Mouse (Mus musculus) midbrain, embryonic 13.5 days (tissue): ENCODE data around the gene Trp63. TPM values are rescaled to one million over a fixed set of nuclear protein-coding genes. Genes with fewer than 3 reads are reported as not detected.
"Not testable (repeated sequence)": the region's sequence is repeated elsewhere in the genome, so short reads cannot be mapped to it uniquely, and the experiment has no call there.

Experiments
- ATAC-seq: fragments of 200-750 bp; cut with Nextera tagmentation; 2 replicates; pipeline ENCODE4 v1.8.0; 2017; ENCODE audit warnings: mild to moderate bottlenecking, moderate TSS enrichment, moderate library complexity
- H3K27ac ChIP-seq: fragments of 300-500 bp; sonication (generic); 2 replicates; pipeline ENCODE4 v1.5.1; 2015; ENCODE audit warnings: inconsistent platforms, mild to moderate bottlenecking, moderate library complexity
- H3K27me3 ChIP-seq: fragments of 300-500 bp; sonication (generic); 2 replicates; pipeline ENCODE4 v1.6.1; 2015; ENCODE audit warnings: mild to moderate bottlenecking, inconsistent platforms
- H3K36me3 ChIP-seq: fragments of 300-500 bp; sonication (generic); 2 replicates; pipeline ENCODE4 v1.6.1; 2015; ENCODE audit warnings: mild to moderate bottlenecking, inconsistent platforms
- H3K4me1 ChIP-seq: fragments of 300-500 bp; sonication (generic); replicated peaks from 2 replicates; pipeline ENCODE4 v1.6.1; 2015; ENCODE audit warnings: inconsistent platforms
- H3K4me2 ChIP-seq: fragments of 300-500 bp; sonication (generic); replicated peaks from 2 replicates; pipeline ENCODE4 v1.6.1; 2015; ENCODE audit warnings: moderate library complexity, mild to moderate bottlenecking, inconsistent platforms
- H3K4me3 ChIP-seq: fragments of 300-500 bp; sonication (generic); replicated peaks from 2 replicates; pipeline ENCODE4 v1.5.1; 2015; ENCODE audit warnings: mild to moderate bottlenecking, inconsistent platforms
- H3K9ac ChIP-seq: fragments of 300-500 bp; sonication (generic); replicated peaks from 2 replicates; pipeline ENCODE4 v1.6.1; 2015; ENCODE audit warnings: mild to moderate bottlenecking, inconsistent platforms
- H3K9me3 ChIP-seq: fragments of 300-500 bp; sonication (generic); 2 replicates; pipeline ENCODE4 v1.6.1; 2016; ENCODE audit warnings: mild to moderate bottlenecking, inconsistent platforms
- WGBS: fragments of 180-500 bp; shearing (Covaris S2); methylation state at CpG from one replicate; pipeline ENCODE4 v1.1.7; 2015; 5-methylcytosine and 5-hydroxymethylcytosine counted together
- polyA plus RNA-seq: library from polyadenylated mRNA; unstranded; fragments of >200 nt; fragmentation: Nextera tagmentation; extraction: Ambion mirVana; gene quantifications from 2 replicates; pipeline ENCODE4 v1.2.1, GENCODE M21; 2015

Gene Trp63
- 0.10 and 0.12 TPM in 2 replicates for polyA plus RNA-seq

DNA sequence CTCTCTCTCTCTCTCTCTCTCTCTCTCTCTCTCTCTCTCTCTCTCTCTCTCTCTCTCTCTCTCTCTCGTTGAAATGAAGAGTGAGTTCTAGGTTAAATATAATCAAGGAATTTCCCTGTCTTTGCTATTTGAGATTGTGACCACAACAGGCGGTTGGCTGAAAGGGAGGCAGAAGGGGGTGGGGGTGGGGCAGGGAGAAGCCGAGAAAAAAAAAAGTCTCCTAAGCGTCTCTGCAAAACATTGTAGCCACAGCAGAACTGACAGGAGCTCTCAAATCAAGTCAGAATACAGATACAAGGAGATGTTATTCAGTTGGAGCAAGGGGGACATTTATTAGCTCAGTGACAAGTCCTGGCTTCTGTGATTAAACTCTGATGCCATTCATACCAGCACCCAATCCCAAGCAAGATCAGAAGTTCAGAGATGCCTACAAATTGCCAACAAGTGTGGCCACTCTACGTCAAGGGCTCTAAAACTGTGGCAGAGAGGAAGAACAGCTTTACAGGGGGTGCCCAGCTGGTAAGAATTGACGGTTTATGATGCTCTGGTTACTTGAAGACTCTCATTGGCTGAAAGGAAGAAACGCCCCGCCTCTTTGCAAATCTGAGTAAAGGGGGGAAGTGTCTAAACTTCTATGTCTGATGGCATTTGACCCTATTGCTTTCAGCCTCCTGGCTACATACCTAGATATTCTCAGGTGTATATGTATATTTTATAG lies at the start of gene Trp63:
TSS of gene Trp63 (plus strand) at position 233 of the 718 bp plus-strand sequence.
- Histone ChIP-seq H3K4me3 (no peak within 1 kb of the TSS), H3K27ac (no peak within 1 kb of the TSS), H3K9me3 (no peaks in the 10 kb centered on the region), H3K9ac (no peak within 1 kb of the TSS), H3K4me2 (no peak within 1 kb of the TSS), H3K27me3 (no peaks in the 10 kb centered on the region), H3K4me1 (0 out of 2 replicates have a peak, but pooled peaks cover 3% of the 10 kb centered on the region), H3K36me3 (no peaks in the 10 kb centered on the region)
- ATAC-seq, result no peak
- 41% methylated on average over 8 of the region's 8 CpGs for WGBS

DNA sequence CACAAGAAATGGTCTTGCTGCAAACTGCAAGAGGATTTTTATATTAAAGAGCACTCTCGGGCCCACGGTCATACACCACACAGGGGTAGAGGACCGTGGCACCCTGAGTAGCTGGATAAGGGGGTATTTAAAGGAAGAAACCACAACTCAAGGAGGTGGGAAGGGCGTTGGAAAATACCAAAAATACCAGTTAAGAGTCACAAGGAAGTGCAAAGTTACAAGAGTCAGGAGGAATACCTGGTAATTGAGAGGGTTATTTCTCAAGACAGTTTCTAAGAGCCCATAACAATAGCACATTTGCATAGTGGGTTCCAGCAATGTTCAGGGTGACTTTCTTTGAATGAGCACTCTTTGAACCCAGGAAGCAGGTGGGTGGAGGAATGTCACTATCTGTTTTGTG lies 38.8 kb upstream of the Trp63 start:
- H3K9me3 ChIP-seq, H3K27ac ChIP-seq, H3K27me3 ChIP-seq, ATAC-seq, H3K4me3 ChIP-seq, H3K36me3 ChIP-seq, H3K9ac ChIP-seq, H3K4me1 ChIP-seq, H3K4me2 ChIP-seq: not testable (repeated sequence)
- WGBS, result 84% methylated on average over 4 of the region's 4 CpGs

DNA sequence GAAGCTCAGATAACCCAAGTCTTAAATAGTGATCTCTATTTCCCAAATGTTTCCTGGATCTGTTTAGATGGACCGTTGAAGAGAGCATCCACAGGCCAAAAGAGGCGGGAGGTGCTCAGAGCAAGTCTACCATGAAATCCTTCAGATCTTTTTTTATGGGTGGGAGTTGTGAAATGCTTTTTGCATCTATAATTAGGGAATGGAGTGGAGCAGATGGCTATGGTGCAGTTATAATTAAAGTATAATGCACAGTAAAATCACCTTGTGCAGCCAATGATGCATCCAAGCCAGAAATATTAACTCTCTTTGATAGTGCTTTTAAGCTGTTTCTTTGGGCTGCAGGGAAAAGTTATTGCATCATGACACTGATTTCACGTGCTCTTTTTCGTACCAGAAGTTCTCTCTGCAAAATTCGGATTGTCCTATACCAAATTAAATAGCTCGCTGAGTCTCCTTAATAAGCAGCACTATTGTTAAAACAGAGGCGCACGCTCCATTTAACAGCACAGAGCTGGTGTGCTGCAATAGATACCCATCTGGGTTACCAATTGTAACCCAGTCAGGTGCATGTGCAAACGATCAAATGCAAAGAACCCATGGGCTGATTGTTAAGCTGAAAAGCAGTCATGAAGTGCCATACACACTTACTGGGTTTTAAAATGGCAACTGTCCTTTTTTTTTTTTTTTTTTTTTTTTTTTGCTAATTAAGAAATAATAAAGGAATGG lies 22.9 kb upstream of the Trp63 start:
- H3K4me1 ChIP-seq, result no peaks in the 10 kb centered on the region
- no peaks in the 10 kb centered on the region for H3K27me3 ChIP-seq
- no peaks in the 10 kb centered on the region for H3K36me3 ChIP-seq
- H3K4me2 ChIP-seq, result no peak overlapping the region
- no peak overlapping the region for H3K9ac ChIP-seq
- H3K4me3 ChIP-seq, result no peak overlapping the region
- H3K27ac ChIP-seq, result no peak overlapping the region
- no peaks in the 10 kb centered on the region for H3K9me3 ChIP-seq
- 68% methylated on average over 9 of the region's 9 CpGs for WGBS
- ATAC-seq, result no peak

DNA sequence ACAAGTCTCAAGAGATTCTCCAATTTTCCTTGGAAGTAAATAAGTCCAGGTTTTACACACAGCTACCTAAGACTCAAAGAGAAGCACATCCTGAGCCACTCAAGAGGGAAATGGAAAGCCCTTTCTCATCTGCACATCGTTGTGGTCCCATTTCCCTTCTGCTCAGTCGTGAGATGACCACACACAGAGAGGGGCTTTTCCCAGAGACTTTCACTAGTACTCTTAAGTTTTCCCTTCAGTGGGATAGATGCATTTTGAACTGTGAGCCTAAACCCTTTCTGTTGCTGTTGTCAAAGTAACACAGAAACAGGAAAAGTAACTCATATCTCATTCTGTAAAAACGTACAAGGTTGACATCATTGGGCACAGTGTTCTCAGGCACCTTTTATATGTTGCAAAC lies 20.4 kb upstream of the Trp63 start:
- Histone ChIP-seq H3K9me3 (no peaks in the 10 kb centered on the region), H3K4me3 (no peak overlapping the region), H3K9ac (no peak overlapping the region), H3K27me3 (no peaks in the 10 kb centered on the region), H3K4me2 (no peak overlapping the region), H3K4me1 (no peaks in the 10 kb centered on the region), H3K36me3 (no peaks in the 10 kb centered on the region), H3K27ac (no peak overlapping the region)
- 76% methylated on average over 3 of the region's 3 CpGs for WGBS
- no peak for ATAC-seq

DNA sequence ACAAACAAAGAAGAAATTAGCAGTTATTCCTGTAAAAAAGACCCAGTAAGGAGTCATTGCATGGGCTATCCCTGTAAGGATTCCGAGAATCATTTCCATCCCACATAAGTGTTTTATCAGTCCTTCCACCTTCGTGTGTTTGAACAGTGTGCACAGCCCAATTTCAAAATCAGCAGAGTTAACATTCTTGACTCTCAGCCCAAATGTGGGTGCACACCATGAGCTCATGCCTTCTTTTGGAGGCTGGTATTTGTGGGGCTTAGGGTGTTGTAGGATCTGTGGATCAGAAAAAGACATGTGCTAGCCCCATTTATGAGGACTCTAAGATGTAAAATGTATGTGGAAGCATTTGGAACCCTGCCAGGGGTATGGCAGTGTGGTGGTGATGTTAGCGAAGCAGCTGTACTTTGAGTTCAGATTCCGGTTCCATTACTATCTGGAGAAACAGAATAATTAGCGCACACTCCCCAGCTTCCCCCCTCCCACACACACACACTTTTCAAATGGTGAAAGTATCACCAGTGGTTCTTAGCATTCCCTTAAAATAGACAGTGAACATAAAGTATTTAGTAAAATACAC lies 9.6 kb upstream of the Trp63 start:
- H3K9me3 ChIP-seq, result no peaks in the 10 kb centered on the region
- 84% methylated on average over 5 of the region's 5 CpGs for WGBS
- no peak overlapping the region for H3K27ac ChIP-seq
- H3K9ac ChIP-seq, result no peak overlapping the region
- H3K27me3 ChIP-seq, result no peaks in the 10 kb centered on the region
- no peak overlapping the region for H3K4me2 ChIP-seq
- no peaks in the 10 kb centered on the region for H3K4me1 ChIP-seq
- H3K36me3 ChIP-seq, result no peaks in the 10 kb centered on the region
- no peak for ATAC-seq
- no peak overlapping the region for H3K4me3 ChIP-seq

DNA sequence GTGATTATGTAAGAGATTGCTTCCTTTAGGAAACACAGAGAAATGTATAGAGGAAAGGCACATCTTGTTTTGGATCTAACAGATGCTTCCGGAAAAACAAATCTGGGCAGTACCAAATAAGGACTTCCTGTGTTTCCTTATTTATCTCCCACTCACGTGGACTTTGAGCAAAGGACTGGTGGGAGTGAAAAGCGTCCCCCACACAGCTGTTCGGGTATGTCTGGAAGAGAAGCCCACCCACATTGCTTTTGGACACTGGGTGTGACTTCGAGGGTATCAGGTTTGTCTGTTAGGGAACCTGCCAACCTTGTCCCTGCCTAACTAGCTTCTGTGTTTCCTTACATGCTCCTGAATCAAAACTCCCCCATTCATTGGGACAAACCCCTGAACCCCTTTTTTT lies 3.2 kb upstream of the Trp63 start:
- Histone ChIP-seq H3K4me2 (no peak overlapping the region), H3K9me3 (no peaks in the 10 kb centered on the region), H3K4me3 (no peak overlapping the region), H3K4me1 (0 out of 2 replicates have a peak, but pooled peaks cover 3% of the 10 kb centered on the region), H3K9ac (no peak overlapping the region), H3K27ac (no peak overlapping the region), H3K27me3 (no peaks in the 10 kb centered on the region), H3K36me3 (no peaks in the 10 kb centered on the region)
- ATAC-seq, result no peak
- WGBS, result 83% methylated on average over 5 of the region's 5 CpGs

DNA sequence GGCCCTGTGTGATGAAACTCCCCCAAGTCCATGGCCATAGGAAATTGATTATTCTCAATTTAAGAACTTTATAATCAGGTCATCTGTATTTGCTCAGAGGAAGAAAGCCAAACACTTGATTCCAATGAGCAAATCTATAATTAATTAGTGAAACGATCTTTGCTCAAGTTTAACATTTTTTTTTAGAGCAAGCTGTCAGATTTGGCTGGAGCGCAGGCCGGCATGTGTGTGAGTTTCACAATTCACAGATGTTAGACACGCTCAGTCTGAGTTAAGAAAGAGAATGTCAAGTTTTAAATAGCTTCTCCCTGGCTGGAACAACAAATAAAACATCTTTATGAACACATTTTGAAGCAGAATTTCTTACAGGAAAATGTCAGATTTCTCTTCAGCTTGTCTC lies 1.0 kb upstream of the Trp63 start:
- WGBS, result 57% methylated on average over 4 of the region's 4 CpGs
- ATAC-seq, result no peak
- Histone ChIP-seq H3K4me2 (no peak overlapping the region), H3K4me1 (0 out of 2 replicates have a peak, but pooled peaks cover 3% of the 10 kb centered on the region), H3K27me3 (no peaks in the 10 kb centered on the region), H3K4me3 (no peak overlapping the region), H3K9ac (no peak overlapping the region), H3K36me3 (no peaks in the 10 kb centered on the region), H3K9me3 (no peaks in the 10 kb centered on the region), H3K27ac (no peak overlapping the region)

DNA sequence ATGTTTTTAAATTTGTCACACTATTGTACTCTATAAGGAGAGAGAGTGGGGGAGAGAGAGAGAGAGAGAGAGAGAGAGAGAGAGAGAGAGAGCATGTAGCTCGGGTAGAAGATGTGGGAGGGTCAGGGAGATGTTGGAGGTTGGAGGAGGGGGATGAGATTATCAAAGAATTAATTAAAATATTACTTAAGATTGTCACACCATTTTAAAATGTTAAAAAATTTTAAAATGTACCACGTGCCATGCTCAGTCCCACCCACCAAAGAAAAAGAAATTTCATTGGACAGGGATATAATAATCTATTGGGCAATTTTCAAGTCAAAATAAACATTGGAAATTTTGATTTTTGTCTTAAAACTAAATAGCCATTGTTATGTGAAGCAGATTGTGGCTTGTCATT lies 1.0 kb downstream of the Trp63 start:
- no peaks in the 10 kb centered on the region for H3K27me3 ChIP-seq
- H3K4me2 ChIP-seq, result no peak overlapping the region
- H3K27ac ChIP-seq, result no peak overlapping the region
- no peak overlapping the region for H3K4me3 ChIP-seq
- no peaks in the 10 kb centered on the region for H3K9me3 ChIP-seq
- 0 out of 2 replicates have a peak, but pooled peaks cover 3% of the 10 kb centered on the region for H3K4me1 ChIP-seq
- no peak overlapping the region for H3K9ac ChIP-seq
- 70% methylated on average over 2 of the region's 2 CpGs for WGBS
- no peaks in the 10 kb centered on the region for H3K36me3 ChIP-seq
- ATAC-seq, result no peak

DNA sequence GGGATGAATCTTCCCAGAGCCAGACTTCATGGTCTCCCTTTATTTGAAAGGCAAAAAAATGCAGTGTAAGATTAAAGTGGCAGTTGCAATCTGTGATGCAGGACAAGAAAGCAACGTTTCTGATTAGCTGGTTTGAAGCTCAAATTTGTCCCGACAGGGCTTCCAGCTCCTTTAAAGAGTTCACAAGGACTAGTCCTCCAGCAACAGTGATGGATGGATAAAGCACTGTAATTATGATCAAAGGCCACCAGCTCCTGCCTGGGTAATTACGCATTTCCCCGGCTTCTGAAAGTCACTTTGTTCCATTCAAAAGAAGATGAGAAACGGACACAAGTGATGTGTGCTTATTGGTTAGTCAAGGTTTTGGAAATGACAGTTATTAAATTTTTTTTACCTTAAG lies 7.0 kb downstream of the Trp63 start:
- 28% methylated on average over 5 of the region's 5 CpGs for WGBS
- no peak overlapping the region for H3K9ac ChIP-seq
- no peak overlapping the region for H3K4me2 ChIP-seq
- peaks cover 4% of the 10 kb centered on the region; the same call in 1 of the 2 replicates for H3K4me1 ChIP-seq
- H3K9me3 ChIP-seq, result no peaks in the 10 kb centered on the region
- H3K27ac ChIP-seq, result no peak overlapping the region
- no peak for ATAC-seq
- H3K4me3 ChIP-seq, result no peak overlapping the region
- no peaks in the 10 kb centered on the region for H3K36me3 ChIP-seq
- no peaks in the 10 kb centered on the region for H3K27me3 ChIP-seq

DNA sequence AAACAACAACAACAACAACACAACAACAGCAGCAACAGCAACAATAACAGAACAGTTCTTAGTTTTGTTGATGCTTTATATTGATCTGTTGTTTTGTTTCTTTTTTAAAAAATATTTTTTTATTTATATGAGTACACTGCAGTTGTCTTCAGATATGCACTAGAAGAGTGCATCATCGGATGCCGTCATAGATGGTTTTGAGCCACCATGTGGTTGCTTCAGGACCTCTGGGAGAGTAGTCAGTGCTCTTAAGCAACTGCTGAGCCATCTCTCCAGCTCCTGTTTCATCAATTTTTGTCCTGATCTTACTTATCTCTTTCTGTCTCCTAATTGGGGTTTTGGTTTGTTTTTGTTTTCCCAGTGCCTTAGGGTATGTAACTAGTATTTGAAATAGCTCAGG lies 17.7 kb downstream of the Trp63 start:
- Histone ChIP-seq H3K9ac (no peak overlapping the region), H3K4me1 (no peaks in the 10 kb centered on the region), H3K27ac (no peak overlapping the region), H3K36me3 (no peaks in the 10 kb centered on the region), H3K4me2 (no peak overlapping the region), H3K4me3 (no peak overlapping the region), H3K9me3 (no peaks in the 10 kb centered on the region), H3K27me3 (no peaks in the 10 kb centered on the region)
- 96% methylated on average over 2 of the region's 2 CpGs for WGBS
- ATAC-seq, result no peak

DNA sequence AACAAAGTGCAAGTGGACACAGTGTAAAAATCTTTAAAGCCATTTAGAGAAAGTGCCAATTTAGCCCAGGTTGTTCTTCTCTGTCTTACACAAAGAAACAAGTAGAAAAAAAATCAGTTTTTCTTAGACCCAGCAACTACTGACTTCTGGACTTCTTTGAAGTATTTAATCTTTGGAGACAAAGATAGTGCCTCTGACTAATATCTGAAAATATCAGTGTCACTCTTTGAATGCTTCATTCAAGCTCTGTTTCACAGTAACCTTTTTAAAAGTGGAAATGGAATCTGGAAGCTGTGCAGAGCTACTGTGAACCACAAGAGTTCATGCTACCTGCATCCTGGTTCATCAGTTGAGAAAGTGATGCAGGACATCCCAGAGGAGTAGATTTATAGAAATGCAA lies 22.7 kb downstream of the Trp63 start:
- Histone ChIP-seq H3K36me3 (no peaks in the 10 kb centered on the region), H3K9ac (no peak overlapping the region), H3K4me1 (no peaks in the 10 kb centered on the region), H3K9me3 (no peaks in the 10 kb centered on the region; the same call in 1 of the 2 replicates), H3K4me2 (no peak overlapping the region), H3K27me3 (no peaks in the 10 kb centered on the region), H3K27ac (no peak overlapping the region), H3K4me3 (no peak overlapping the region)
- ATAC-seq, result no peak

DNA sequence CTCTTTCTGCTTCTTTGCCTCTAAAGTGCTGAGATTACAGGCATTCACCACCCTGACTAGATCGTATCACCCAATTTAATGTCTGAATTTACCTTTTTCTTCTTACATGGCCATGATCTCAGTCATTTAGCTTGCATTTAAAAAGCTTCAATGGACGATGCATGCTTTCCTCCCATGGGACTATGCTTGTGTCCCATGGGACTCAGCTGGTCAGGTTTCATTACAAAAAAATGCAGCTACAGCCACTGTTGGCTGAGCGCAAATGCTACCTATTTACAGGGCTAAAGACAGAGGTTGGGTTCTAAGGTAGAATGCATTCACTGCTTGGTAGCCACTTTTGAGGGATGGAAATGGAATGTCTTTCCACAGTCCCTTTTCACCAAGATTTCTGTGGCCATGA lies 32.2 kb downstream of the Trp63 start:
- H3K9ac ChIP-seq, result no peak overlapping the region
- ATAC-seq, result no peak
- WGBS, result 82% methylated on average over 3 of the region's 3 CpGs

More for the DNA sequence above, 32.2 kb downstream of the Trp63 start:
- H3K4me3 ChIP-seq, result no peak overlapping the region
- H3K4me1 ChIP-seq, result no peaks in the 10 kb centered on the region
- H3K4me2 ChIP-seq, result no peak overlapping the region
- H3K36me3 ChIP-seq, result no peaks in the 10 kb centered on the region
- no peak overlapping the region for H3K27ac ChIP-seq
- no peaks in the 10 kb centered on the region for H3K27me3 ChIP-seq
- no peaks in the 10 kb centered on the region; the same call in 1 of the 2 replicates for H3K9me3 ChIP-seq
